Mouse (Mus musculus) C2C12 (cell line): ENCODE results near the gene Gm43517.

Experiments used
- CEBPB ChIP-seq: IDR thresholded peaks from one replicate; pipeline ENCODE4 v1.6.1; 2011; ENCODE audit warnings: low read depth, mild to moderate bottlenecking, control low read depth, moderate library complexity
- CTCF ChIP-seq: IDR thresholded peaks from one replicate; pipeline ENCODE4 v1.5.1; 2011; ENCODE audit not compliant: control insufficient read depth, insufficient read depth, insufficient read length
- MYOD1 ChIP-seq: IDR thresholded peaks from one replicate; pipeline ENCODE4 v1.6.1; 2011; ENCODE audit warnings: low read depth; ENCODE audit not compliant: control insufficient read depth, insufficient read length
- MYOG ChIP-seq: IDR thresholded peaks from one replicate; pipeline ENCODE4 v1.6.1; 2011; ENCODE audit not compliant: control insufficient read depth, insufficient read length; ENCODE audit errors: extremely low read depth
- USF1 ChIP-seq: IDR thresholded peaks from one replicate; pipeline ENCODE4 v1.6.1; 2011; ENCODE audit warnings: low read depth, mild to moderate bottlenecking, control low read depth, moderate library complexity

- TF ChIP-seq USF1 (no peak), CTCF (no peak), MYOD1 (no peak), CEBPB (no peak), MYOG (no peak)
These were observed 16.0 kb upstream of the Gm43517 start for GRCm38 (mm10) chr12:49368931-49369330.
